In the genomic region with DNA sequence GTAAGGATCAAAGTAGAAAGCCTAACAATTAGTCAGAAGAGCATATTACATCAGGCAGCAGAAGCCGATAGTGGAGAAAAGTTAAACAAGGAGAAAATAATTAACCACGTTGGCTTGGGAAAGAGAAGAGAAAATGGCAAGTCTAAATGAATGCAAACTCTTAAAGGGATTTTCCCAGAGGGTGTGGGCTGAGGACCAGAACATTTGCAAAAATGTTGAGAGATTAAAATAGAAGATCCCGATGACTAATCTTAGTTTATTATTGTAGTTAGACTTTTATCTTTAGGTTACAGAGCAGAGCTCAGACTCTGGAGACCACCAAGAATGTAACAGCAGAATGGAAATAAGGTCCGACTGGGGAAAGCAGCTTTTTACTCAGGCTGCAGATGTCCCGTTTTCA, we compare ENCODE assay signal across 1 mouse cellular context.
TF ChIP-seq lines count a peak whose summit lies in the region.

No protein-coding gene starts in this region.

TF ChIP-seq in CH12.LX, 34 proteins besides CTCF, POLR2A, EP300 and RAD21:
- no peak for TF ChIP-seq UBTF (IDR thresholded peaks at IDR 0.05; ENCODE audit: low read depth, low read length)
- no peak for TF ChIP-seq SIN3A (IDR thresholded peaks at IDR 0.05; ENCODE audit: low read length)
- TF ChIP-seq MEF2A (IDR thresholded peaks at IDR 0.05; ENCODE audit: borderline replicate concordance, low read depth, low read length) = no peak
- no peak for TF ChIP-seq MXI1 (IDR thresholded peaks at IDR 0.05; ENCODE audit: low read depth, low read length)
- TF ChIP-seq HCFC1 (IDR thresholded peaks at IDR 0.05; ENCODE audit: low read depth, low read length) = no peak
- no peak for TF ChIP-seq JUND (conservative IDR thresholded peaks at IDR 0.05; ENCODE audit: low read depth, low read length)
- no peak for TF ChIP-seq NRF1 (IDR thresholded peaks at IDR 0.05; ENCODE audit: low read depth, low read length)
- no peak for TF ChIP-seq USF1 (IDR thresholded peaks at IDR 0.05; ENCODE audit: low read depth, low read length)
- TF ChIP-seq MAFK (IDR thresholded peaks at IDR 0.05; ENCODE audit: insufficient replicate concordance, low read length) = no peak
- no peak for TF ChIP-seq ZC3H11A (IDR thresholded peaks at IDR 0.05; ENCODE audit: low read depth, low read length)
- no peak for TF ChIP-seq POLR2AphosphoS2 (IDR thresholded peaks at IDR 0.05; ENCODE audit: low read depth, low read length)
